Mouse (Mus musculus): ENCODE data around the gene Defb42. TPM values are rescaled to one million over a fixed set of nuclear protein-coding genes. Genes with fewer than 3 reads are reported as not detected.

Defb42 gene
- polyA plus RNA-seq, 1 experiment: 0.40 TPM

DNA sequence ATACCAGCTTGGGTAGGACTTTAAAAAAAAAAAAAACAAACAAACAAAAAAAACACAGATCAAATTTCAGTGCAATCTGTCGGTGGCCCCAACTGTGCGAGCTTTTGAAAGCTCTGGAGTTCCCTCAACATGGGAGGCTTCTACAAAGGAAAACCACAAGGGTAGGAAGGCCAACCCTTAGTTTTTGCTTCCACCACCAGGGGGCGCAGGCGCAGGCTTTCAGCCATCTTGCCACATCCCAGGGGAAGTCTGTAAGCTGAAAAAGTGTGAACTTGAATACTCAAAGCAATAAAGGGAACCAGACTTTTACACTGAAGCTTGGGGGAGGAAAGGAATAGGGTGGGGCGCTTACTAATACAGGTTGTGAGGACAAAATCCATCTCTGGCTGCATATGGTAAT is 4.0 kb downstream of the Defb42 start:
- TF ChIP-seq MAX (IDR thresholded peaks at IDR 0.05; ENCODE audit: low read depth): no peak
- TF ChIP-seq SRF (IDR thresholded peaks at IDR 0.05; ENCODE audit: control insufficient read depth, insufficient read length, low read depth): no peak
- Histone ChIP-seq H3ac (ENCODE audit: control insufficient read depth, insufficient read length) (no peak overlapping the region), H3K36me3 (ENCODE audit: control insufficient read depth, insufficient read depth) (no peaks in the 10 kb centered on the region), H3K4me2 (ENCODE audit: low read depth) (no peak overlapping the region), H3K27me3 (ENCODE audit: control insufficient read depth, insufficient read depth, insufficient read length) (no peaks in the 10 kb centered on the region), H3K79me2 (ENCODE audit: control insufficient read depth, insufficient read depth) (no peaks in the 10 kb centered on the region), H3K4me3 (no peak overlapping the region)

DNA sequence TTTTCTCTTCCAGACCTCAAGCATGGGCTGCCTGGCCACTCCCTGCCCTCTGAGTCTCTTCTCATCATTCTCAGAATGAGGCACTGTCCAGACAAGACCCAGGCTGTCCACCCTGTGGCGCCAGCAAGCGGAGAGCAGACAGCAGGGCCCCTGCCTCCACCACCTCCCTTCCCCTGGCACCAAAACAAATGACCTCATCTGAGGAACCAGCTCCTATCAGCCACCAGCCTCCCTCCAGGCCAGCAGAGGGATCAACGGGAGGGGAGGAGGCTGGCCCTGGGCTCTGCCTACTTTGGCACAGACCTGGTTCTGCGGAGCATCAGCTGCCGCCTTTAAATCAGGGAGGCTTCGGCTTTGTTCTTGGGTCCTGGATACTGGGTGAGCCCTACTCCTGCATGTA is 7.9 kb downstream of the Defb42 start:
- Histone ChIP-seq H3K4me3 (no peak overlapping the region), H3K79me2 (ENCODE audit: control insufficient read depth, insufficient read depth) (no peaks in the 10 kb centered on the region), H3ac (ENCODE audit: control insufficient read depth, insufficient read length) (no peak overlapping the region), H3K36me3 (ENCODE audit: control insufficient read depth, insufficient read depth) (no peaks in the 10 kb centered on the region), H3K4me2 (ENCODE audit: low read depth) (peak overlapping the region; percentile 59), H3K27me3 (ENCODE audit: control insufficient read depth, insufficient read depth, insufficient read length) (no peaks in the 10 kb centered on the region)
- TF ChIP-seq USF1 (IDR thresholded peaks at IDR 0.05; ENCODE audit: low read depth) (no peak), TCF3 (IDR thresholded peaks at IDR 0.05; ENCODE audit: insufficient read length, low read depth) (no peak), E2F4 (IDR thresholded peaks at IDR 0.05; ENCODE audit: insufficient read depth) (no peak), TCF12 (IDR thresholded peaks at IDR 0.05; ENCODE audit: insufficient read depth, poor library complexity, severe bottlenecking) (no peak), REST (IDR thresholded peaks at IDR 0.05; ENCODE audit: insufficient read depth, insufficient read length) (no peak), SRF (IDR thresholded peaks at IDR 0.05; ENCODE audit: control insufficient read depth, insufficient read length, low read depth) (no peak), MAX (IDR thresholded peaks at IDR 0.05; ENCODE audit: low read depth) (no peak), CEBPB (IDR thresholded peaks at IDR 0.05; ENCODE audit: insufficient read depth, poor library complexity, severe bottlenecking) (no peak), POLR2AphosphoS2 (IDR thresholded peaks at IDR 0.05; ENCODE audit: insufficient read length, low read depth) (no peak), POLR2A (IDR thresholded peaks at IDR 0.05; ENCODE audit: insufficient read length, low read depth) (peak; percentile 24), MYOD1 (IDR thresholded peaks at IDR 0.05; ENCODE audit: control insufficient read depth in 1 of 3, insufficient read length in 2 of 3, low read depth in 2 of 3) (peak in 2 of 3 experiments; percentile 44 to 47)

DNA sequence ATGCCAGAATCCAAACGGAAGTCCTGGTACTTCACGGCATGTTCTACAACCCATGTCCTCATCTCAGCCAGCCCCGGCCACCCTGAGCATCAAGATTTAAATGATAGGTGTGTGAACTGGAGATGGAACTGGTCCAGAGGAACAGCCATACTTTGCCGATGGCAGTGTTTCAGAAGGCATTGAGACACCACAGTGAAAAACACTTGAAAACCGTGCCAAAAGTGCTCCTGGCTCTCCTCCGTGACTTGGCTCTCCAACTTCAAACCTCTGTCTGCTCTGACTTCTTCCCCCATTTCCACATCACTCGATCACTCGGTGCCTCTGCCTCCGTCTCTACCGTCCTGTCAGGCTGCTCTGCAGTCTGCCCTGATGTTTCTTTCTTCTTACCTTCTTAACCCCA is 13.6 kb downstream of the Defb42 start:
- Histone ChIP-seq H3K4me2 (ENCODE audit: low read depth) (no peak overlapping the region), H3K36me3 (ENCODE audit: control insufficient read depth, insufficient read depth) (no peaks in the 10 kb centered on the region), H3ac (ENCODE audit: control insufficient read depth, insufficient read length) (no peak overlapping the region), H3K79me2 (ENCODE audit: control insufficient read depth, insufficient read depth) (no peaks in the 10 kb centered on the region), H3K4me3 (no peak overlapping the region), H3K27me3 (ENCODE audit: control insufficient read depth, insufficient read depth, insufficient read length) (no peaks in the 10 kb centered on the region)
- TF ChIP-seq POLR2A (IDR thresholded peaks at IDR 0.05; ENCODE audit: insufficient read length, low read depth): no peak
- TF ChIP-seq USF1 (IDR thresholded peaks at IDR 0.05; ENCODE audit: low read depth): no peak
- TF ChIP-seq SRF (IDR thresholded peaks at IDR 0.05; ENCODE audit: control insufficient read depth, insufficient read length, low read depth): no peak
- no peak for TF ChIP-seq REST (IDR thresholded peaks at IDR 0.05; ENCODE audit: insufficient read depth, insufficient read length)
- TF ChIP-seq MYOD1 (IDR thresholded peaks at IDR 0.05; ENCODE audit: control insufficient read depth in 1 of 3, insufficient read length in 2 of 3, low read depth in 2 of 3): no peak
- no peak for TF ChIP-seq TCF3 (IDR thresholded peaks at IDR 0.05; ENCODE audit: insufficient read length, low read depth)
- TF ChIP-seq E2F4 (IDR thresholded peaks at IDR 0.05; ENCODE audit: insufficient read depth): no peak
- TF ChIP-seq TCF12 (IDR thresholded peaks at IDR 0.05; ENCODE audit: insufficient read depth, poor library complexity, severe bottlenecking): no peak
- TF ChIP-seq MYOG (IDR thresholded peaks at IDR 0.05; ENCODE audit: control insufficient read depth in 1 of 3, insufficient read depth in 1 of 3, insufficient read length in 2 of 3, low read depth in 2 of 3): no peak
- TF ChIP-seq POLR2AphosphoS2 (IDR thresholded peaks at IDR 0.05; ENCODE audit: insufficient read length, low read depth): no peak
- TF ChIP-seq CEBPB (IDR thresholded peaks at IDR 0.05; ENCODE audit: insufficient read depth, poor library complexity, severe bottlenecking): no peak
- TF ChIP-seq MAX (IDR thresholded peaks at IDR 0.05; ENCODE audit: low read depth): no peak

DNA sequence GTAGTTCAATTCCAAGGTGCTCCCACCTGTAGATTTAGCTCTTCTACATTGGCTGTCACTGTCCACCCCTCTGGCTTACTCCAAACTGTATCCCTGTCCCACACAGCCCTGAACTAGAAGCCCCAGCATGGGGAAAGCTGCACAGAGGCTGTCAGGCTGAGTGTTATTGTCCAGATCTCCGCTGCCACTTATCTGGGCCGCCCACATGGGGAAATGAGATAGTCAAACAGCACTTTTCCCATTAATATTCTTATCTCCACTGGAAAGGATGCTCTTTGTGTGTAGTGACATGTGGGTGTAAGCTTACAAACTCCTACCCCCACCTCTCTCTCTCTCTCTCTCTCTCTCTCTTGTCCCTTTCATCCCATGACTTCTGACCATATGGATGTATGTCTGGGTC is 15.4 kb downstream of the Defb42 start:
- Histone ChIP-seq H3K27me3 (ENCODE audit: control insufficient read depth, insufficient read depth, insufficient read length) (no peaks in the 10 kb centered on the region), H3K4me3 (no peak overlapping the region), H3ac (ENCODE audit: control insufficient read depth, insufficient read length) (no peak overlapping the region), H3K79me2 (ENCODE audit: control insufficient read depth, insufficient read depth) (no peaks in the 10 kb centered on the region), H3K36me3 (ENCODE audit: control insufficient read depth, insufficient read depth) (no peaks in the 10 kb centered on the region), H3K4me2 (ENCODE audit: low read depth) (no peak overlapping the region)
- TF ChIP-seq POLR2AphosphoS2 (IDR thresholded peaks at IDR 0.05; ENCODE audit: insufficient read length, low read depth) (no peak), POLR2A (IDR thresholded peaks at IDR 0.05; ENCODE audit: insufficient read length, low read depth) (no peak), TCF3 (IDR thresholded peaks at IDR 0.05; ENCODE audit: insufficient read length, low read depth) (no peak), REST (IDR thresholded peaks at IDR 0.05; ENCODE audit: insufficient read depth, insufficient read length) (no peak), MYOD1 (IDR thresholded peaks at IDR 0.05; ENCODE audit: control insufficient read depth in 1 of 3, insufficient read length in 2 of 3, low read depth in 2 of 3) (no peak), MAX (IDR thresholded peaks at IDR 0.05; ENCODE audit: low read depth) (no peak), MYOG (IDR thresholded peaks at IDR 0.05; ENCODE audit: control insufficient read depth in 1 of 3, insufficient read depth in 1 of 3, insufficient read length in 2 of 3, low read depth in 2 of 3) (no peak), CEBPB (IDR thresholded peaks at IDR 0.05; ENCODE audit: insufficient read depth, poor library complexity, severe bottlenecking) (no peak), E2F4 (IDR thresholded peaks at IDR 0.05; ENCODE audit: insufficient read depth) (no peak), TCF12 (IDR thresholded peaks at IDR 0.05; ENCODE audit: insufficient read depth, poor library complexity, severe bottlenecking) (no peak), SRF (IDR thresholded peaks at IDR 0.05; ENCODE audit: control insufficient read depth, insufficient read length, low read depth) (no peak), USF1 (IDR thresholded peaks at IDR 0.05; ENCODE audit: low read depth) (no peak)

DNA sequence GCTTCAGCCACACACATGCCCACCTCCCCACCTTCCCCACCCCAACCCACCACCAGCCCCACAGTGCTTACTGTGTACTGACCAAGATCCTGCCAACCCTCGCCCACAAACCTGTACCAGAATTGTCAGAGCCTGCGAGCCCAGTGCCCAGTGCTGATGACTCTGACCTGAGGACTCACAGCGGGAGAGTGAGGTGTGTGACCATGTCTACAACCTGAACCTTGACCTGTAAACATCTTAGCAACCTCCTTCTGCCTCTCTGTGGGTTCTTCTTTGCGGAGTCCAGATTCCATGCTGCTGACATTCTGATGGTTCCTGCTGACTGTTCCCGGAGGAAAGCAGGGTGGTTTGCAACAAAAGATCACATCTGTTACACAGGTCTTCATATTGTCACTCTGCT is 18.6 kb downstream of the Defb42 start:
- Histone ChIP-seq H3K79me2 (ENCODE audit: control insufficient read depth, insufficient read depth) (no peaks in the 10 kb centered on the region), H3ac (ENCODE audit: control insufficient read depth, insufficient read length) (no peak overlapping the region), H3K4me2 (ENCODE audit: low read depth) (no peak overlapping the region), H3K27me3 (ENCODE audit: control insufficient read depth, insufficient read depth, insufficient read length) (no peaks in the 10 kb centered on the region), H3K36me3 (ENCODE audit: control insufficient read depth, insufficient read depth) (no peaks in the 10 kb centered on the region), H3K4me3 (no peak overlapping the region)
- TF ChIP-seq TCF3 (IDR thresholded peaks at IDR 0.05; ENCODE audit: insufficient read length, low read depth) (no peak), POLR2AphosphoS2 (IDR thresholded peaks at IDR 0.05; ENCODE audit: insufficient read length, low read depth) (no peak)
